Mouse (Mus musculus) right cerebral cortex, adult 18-20 months (tissue): Measurements from ENCODE around the gene Cwc25.
"Not testable (repeated sequence)": the region's sequence is repeated elsewhere in the genome, so short reads cannot be mapped to it uniquely, and the experiment has no call there.

Experiments used
- DNase-seq: peaks from one replicate; pipeline ENCODE4 v3.0.0; 2022; ENCODE audit warnings: mixed read lengths

Cwc25 gene

GRCm38 (mm10) chr11:97800691-97801408, 34.5 kb upstream of the Cwc25 start:
- DNase-seq, result no peak

GRCm38 (mm10) chr11:97799994-97800690, 33.8 kb upstream of the Cwc25 start:
- peak; percentile 52 for DNase-seq

GRCm38 (mm10) chr11:97799146-97799993, 33.0 kb upstream of the Cwc25 start:
- DNase-seq, result peak; percentile 90

- peak; percentile 89 for DNase-seq
These were observed 32.4 kb upstream of the Cwc25 start, which contains the start of gene Lasp1 for GRCm38 (mm10) chr11:97798782-97799145. Gene Lasp1, plus strand, starts transcription at chr11:97799000.

GRCm38 (mm10) chr11:97798083-97798435, 31.7 kb upstream of the Cwc25 start:
- no peak for DNase-seq

- no peak for DNase-seq
These were observed 31.2 kb upstream of the Cwc25 start for GRCm38 (mm10) chr11:97797369-97798082.

GRCm38 (mm10) chr11:97796910-97797309, 30.6 kb upstream of the Cwc25 start:
- DNase-seq, result peak; percentile 80

- DNase-seq, result no peak
These were observed 26.8 kb upstream of the Cwc25 start for GRCm38 (mm10) chr11:97793165-97793564.

GRCm38 (mm10) chr11:97790778-97791438, 24.6 kb upstream of the Cwc25 start:
- not testable (repeated sequence) for DNase-seq

- DNase-seq, result no peak
These were observed 23.4 kb upstream of the Cwc25 start for GRCm38 (mm10) chr11:97789727-97790126.

- DNase-seq, result no peak
These were observed 21.6 kb upstream of the Cwc25 start for GRCm38 (mm10) chr11:97787961-97788360.

- DNase-seq, result no peak
These were observed 16.2 kb upstream of the Cwc25 start for GRCm38 (mm10) chr11:97782564-97782895.

- DNase-seq, result peak; percentile 99
These were observed 15.6 kb upstream of the Cwc25 start, which contains the start of gene Rpl23 for GRCm38 (mm10) chr11:97781832-97782563. Gene Rpl23, minus strand, starts transcription at chr11:97782437.

GRCm38 (mm10) chr11:97781478-97781831, 15.1 kb upstream of the Cwc25 start:
- DNase-seq, result no peak

GRCm38 (mm10) chr11:97779968-97780701, 13.8 kb upstream of the Cwc25 start:
- no peak for DNase-seq

GRCm38 (mm10) chr11:97778918-97779317, 12.6 kb upstream of the Cwc25 start:
- DNase-seq, result no peak

GRCm38 (mm10) chr11:97777129-97777529, 10.8 kb upstream of the Cwc25 start:
- no peak for DNase-seq

- no peak for DNase-seq
These were observed 10.3 kb upstream of the Cwc25 start for GRCm38 (mm10) chr11:97776497-97777128.

GRCm38 (mm10) chr11:97775808-97776496, 9.6 kb upstream of the Cwc25 start, which contains the start of gene 1700001P01Rik:
Gene 1700001P01Rik, minus strand, starts transcription at chr11:97775918.
- no peak for DNase-seq

- no peak for DNase-seq
These were observed 8.8 kb upstream of the Cwc25 start for GRCm38 (mm10) chr11:97775186-97775585.
